Mouse (Mus musculus) left cerebral cortex, postnatal 14 days (tissue): ENCODE measurements at regions not wholly inside any gene's neighbourhood (a gene's known extent, or its start where the extent isn't known, plus 50 kb on each side); places are given as distances from the start of the nearest gene placed in this dataset.
"Not testable (repeated sequence)": the region's sequence is repeated elsewhere in the genome, so short reads cannot be mapped to it uniquely, and the experiment has no call there.

ENCODE experiments used
- DNase-seq, 2 experiments: peaks; one replicate each; pipeline ENCODE4 v3.0.0; 2021 to 2022; ENCODE audit warnings: low spot score in 2 of 2, mixed read lengths in 1 of 2
- intact Hi-C: fragments of 180-260 bp; cut with DNase I; formaldehyde crosslinking; loops from one replicate; pipeline ENCODE4 v1.15.1; 2025

DNA sequence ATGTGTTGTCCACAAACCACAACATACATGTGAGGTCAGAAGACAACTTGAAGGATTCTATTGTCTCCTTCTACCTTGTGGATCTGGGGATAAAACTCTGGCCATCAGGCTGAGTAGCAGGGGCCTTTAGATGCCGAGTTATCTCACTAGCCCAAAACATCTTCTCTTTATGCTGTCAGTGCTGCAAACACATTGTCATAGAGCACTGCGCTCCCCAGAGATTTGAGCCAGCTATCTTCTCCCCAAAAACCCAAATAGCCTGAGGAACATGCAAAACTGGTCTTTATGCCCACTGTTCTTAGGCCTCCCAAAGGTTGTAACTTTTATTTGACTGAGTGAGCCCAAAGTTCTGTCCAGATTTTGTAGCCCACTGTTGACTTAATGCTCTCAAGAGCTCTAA is 102.0 kb downstream of the Dad1 start:
- intact Hi-C loops = loop anchor here (1.0 kb wide), 1 partner anchor 88 kb away; no protein-coding TSS in a partner anchor
- DNase-seq = no peak

- DNase-seq = no peak
- intact Hi-C loops = no loop called here
Measured at GRCm38 (mm10) chr14:54151272-54151671, 102.6 kb downstream of the Dad1 start.

GRCm38 (mm10) chr14:54150221-54150620 is 103.7 kb downstream of the Dad1 start:
- no peak for DNase-seq
- intact Hi-C loops = no loop called here

DNA sequence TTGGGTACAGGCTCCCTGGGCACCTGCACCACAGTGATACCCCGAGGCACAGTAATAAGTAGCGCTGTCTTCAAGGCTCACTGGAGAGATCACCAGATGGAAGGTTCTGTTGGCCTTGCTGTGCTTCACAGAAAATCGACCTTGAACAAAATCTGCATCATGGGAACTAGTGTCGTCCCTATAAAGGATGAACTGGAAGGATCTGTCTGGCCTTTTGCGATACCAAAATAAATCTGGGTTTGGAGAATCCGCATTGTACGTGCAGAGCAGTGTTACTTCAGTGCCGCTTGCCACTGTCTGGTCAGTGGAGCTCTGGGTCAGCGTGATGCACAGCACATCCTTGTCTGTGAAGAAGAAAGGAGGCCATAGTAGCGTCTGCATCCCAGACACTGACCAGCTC is 105.3 kb downstream of the Dad1 start:
- DNase-seq = no peak
- intact Hi-C loops = no loop called here

DNA sequence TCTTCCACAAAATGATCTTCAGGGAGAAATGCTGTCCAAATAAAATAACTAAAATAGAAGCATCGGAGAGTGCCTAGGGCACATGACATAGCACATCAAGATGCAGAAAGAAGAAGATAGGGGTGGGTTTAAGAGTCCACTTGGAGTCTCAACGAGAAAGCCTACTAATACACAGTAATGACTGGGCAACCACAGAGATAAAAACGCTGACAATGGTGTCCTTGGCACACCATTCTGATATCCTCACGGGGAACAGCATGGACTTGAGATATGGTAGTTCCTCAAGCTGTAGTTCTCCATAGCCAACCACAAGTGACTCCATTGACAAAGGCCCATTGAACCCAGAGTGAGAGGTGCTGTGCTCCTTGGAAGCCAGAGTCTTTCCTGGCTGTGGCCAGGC is 105.8 kb downstream of the Dad1 start:
- intact Hi-C loops = no loop called here
- no peak for DNase-seq

GRCm38 (mm10) chr14:54147546-54147945 is 106.4 kb downstream of the Dad1 start:
- intact Hi-C loops = no loop called here
- DNase-seq = no peak

- no peak for DNase-seq
- intact Hi-C loops = no loop called here
Measured at GRCm38 (mm10) chr14:54145743-54146741, 107.9 kb downstream of the Dad1 start.

GRCm38 (mm10) chr14:54143828-54144227 is 110.1 kb downstream of the Dad1 start:
- peak; percentile 16 to 30 for DNase-seq
- intact Hi-C loops = no loop called here

DNA sequence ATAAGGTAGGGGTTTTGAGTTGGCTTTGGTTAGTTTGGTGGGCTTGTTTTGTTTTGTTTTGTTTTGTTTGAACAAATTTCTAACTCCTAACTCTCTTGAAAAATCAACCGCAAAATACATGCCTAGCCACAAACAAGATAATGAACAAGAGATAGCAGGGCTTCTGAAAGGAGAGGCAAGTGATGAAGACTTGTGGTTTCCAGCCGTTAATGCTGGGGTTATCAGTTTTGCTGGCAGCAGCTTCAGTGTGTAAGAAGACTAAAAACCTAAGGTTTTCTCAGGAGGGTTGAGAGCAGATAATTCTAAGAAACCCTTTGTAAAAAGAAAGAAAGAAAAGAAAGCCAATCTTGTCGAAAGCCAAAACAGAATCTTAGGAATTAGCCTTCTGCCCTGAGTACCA is 115.6 kb downstream of the Dad1 start:
- intact Hi-C loops = no loop called here
- no peak for DNase-seq

DNA sequence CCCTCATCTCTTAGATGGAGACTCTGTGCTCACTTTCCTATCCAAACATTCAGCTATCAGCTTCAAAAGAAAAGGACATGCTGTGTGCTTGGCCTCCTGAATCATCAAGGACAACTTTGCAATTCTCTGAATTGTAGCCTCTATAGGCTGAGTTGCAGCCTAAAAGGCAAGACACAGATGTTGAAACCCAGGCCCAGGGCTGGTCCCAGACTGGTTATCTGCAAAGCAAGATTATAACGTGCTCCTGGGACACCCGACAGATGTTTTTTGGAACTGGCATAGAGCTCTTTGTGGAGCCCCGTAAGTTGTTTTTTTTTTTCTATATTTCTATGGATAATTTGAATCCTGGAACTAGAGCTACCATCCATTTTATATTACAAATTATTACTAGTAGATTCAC is 117.4 kb downstream of the Dad1 start:
- intact Hi-C loops = no loop called here
- no peak for DNase-seq

GRCm38 (mm10) chr14:54128334-54128733 is 125.6 kb downstream of the Dad1 start:
- intact Hi-C loops = no loop called here
- no peak for DNase-seq

DNA sequence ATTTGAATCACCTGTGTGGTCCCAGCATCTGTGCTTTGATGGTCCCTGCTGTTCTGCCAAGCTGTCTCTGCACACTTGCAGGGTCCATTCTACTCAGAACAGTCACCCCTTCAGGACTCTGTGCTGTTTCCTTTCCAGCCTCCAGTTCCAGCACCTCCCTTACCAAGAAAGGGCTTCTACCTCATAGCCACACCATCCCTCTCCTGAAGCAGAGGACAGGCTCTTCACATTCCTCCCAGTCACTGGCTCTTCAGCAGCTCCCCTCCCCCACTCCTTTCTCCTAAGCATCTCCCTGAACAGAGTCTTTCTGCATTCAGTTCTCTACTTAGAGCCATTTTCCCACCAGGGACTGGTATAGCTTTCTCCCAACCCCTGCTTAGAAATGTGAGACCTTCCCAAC is 128.4 kb downstream of the Dad1 start:
- intact Hi-C loops = no loop called here
- DNase-seq = no peak

DNA sequence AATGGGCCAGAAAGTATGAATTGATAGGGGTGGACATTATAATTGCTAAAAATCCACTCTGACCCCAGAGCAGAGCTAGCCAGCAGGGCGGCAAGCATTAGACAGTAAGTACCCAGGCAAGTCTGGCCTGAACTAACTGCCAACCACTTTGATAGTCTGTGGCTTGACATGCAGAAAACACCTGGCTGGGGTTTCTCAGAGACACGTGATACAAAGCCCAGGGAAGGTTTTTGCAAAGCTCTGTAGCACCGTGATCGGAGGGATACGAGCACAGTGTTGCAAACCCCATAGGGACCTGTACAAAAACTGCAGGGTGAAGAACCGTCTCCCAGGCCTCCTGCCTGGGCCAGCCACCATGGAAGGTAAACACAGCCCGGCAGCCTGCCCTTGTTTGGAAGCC is 131.9 kb downstream of the Dad1 start:
- intact Hi-C loops = no loop called here
- no peak for DNase-seq

GRCm38 (mm10) chr14:54121340-54121739 is 132.6 kb downstream of the Dad1 start:
- intact Hi-C loops = no loop called here
- no peak for DNase-seq

DNA sequence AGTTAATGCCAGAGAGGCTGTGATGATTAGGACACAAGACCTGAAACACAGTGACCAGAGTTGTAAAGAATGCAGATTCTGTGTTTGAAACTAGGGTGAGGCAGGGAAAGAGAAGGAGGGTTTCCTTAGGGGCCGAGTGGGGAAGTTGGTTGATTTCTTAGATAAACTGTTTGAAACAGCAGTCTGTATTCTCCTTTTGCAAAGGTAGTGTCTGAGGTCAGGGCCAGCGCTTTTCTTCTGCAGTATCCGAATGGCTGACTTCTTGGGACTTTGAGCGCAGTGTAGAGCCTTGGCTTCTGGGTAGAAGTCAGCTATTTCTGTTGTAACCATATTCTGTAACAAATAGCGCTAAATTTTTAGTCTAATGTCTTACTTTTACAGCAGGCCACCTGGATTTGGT is 133.7 kb downstream of the Dad1 start:
- intact Hi-C loops = no loop called here
- no peak for DNase-seq

DNA sequence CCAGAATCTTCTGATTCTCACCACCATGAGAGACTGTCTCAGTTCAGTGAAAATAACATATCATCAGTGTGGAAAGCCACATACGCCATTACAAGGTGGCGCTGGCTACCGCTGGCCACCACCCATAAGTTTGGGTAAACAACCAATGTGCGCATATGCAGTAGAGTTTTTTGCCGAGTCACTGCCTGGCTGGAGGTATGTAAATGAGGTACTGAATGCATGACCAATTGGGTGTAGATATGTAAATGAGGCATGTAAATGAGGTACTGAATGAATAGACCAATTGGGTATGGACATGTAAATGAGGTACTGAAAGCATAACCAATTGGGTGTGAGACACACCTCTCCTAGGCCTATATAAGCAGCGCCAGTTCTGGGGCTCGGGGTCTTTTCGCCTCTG is 136.3 kb downstream of the Dad1 start:
- intact Hi-C loops = not testable (repeated sequence)

DNA sequence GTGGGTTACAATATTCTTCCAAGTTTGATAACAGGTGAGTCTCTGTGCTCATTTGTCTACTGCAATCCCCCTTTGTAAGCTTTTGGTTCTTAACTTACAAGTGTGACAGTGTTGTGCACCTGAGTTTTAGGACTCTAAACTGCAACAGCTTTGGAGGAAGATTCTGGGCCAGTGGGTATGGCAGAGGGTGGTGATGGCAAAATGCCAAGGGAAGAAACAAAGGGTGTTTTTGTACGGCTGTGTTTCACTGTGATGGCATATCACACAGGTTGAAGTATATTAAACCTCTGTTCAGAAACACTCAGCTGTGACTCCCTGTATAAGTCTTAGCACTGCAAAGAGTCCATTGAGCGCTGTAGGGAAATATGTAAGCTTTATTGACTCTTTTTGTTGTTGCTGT is 140.7 kb downstream of the Dad1 start:
- DNase-seq = no peak
- intact Hi-C loops = no loop called here

More for the DNA sequence above, 136.3 kb downstream of the Dad1 start:
- DNase-seq = not testable (repeated sequence)

DNA sequence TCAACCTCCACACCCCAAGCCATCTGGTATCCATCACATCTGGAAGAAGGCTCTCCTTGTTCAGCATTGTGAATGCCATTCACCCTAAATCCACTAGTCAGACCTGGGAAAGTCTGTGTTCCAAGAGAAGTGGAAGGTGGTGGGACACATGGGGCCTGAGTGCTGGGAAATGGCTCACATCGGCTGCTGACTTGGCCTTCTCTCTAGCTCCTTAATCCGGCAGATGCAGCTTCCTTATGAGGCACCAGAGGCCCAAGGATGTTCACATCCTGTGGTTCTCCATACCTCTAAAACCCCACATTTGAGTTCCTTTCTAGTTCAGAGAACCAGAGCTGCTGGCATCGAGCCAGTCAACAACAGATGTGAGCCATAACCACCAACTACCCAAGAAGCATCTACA is 142.9 kb downstream of the Dad1 start:
- intact Hi-C loops = no loop called here
- DNase-seq = peak in 1 of 2 experiments; percentile 30

GRCm38 (mm10) chr14:54109129-54109528 is 144.8 kb downstream of the Dad1 start:
- intact Hi-C loops = no loop called here
- DNase-seq = no peak

DNA sequence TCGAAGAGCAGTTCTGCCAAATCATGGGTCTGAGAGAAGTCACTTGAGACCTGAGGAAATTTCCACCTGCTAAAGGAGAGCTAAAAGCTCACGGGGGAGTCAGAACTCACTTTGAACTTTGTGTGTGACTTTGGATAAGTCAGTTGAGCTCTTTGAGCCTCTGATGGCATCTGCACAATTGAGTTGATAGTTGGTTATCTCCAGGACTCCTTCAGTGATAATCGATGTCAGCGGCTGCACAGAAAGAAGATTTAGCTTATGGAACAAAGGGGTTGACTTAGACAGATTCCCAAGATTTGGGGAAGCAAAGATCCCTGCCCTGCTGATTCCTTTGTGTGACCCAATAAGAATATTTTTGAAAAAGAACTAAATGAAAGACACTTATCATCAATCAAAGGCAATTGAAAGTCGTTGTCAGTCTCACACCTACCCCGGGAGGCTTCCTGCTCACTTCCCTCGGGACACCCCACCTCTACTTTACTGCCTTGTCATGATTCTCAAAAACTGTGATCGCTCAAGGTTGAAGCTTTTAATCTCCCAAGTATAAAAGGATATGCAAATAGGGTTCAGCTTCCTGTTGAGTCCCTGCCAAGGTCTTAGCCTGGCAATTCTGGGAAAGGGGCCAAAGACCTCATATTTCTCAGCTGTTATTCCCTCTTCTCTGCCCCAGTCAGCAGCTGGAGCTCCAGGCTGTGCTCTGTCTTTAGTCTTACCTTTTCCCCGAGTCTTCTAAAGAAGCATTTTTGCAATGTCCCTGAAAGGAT is 145.4 kb downstream of the Dad1 start:
- intact Hi-C loops = no loop called here
- DNase-seq = peak; percentile 15 to 41
